Mouse (Mus musculus): ENCODE measurements around the gene Nudt9.

- TF ChIP-seq USF1 (IDR thresholded peaks at IDR 0.05; ENCODE audit: low read depth, low read length), result no peak
- TF ChIP-seq ZNF384 (IDR thresholded peaks at IDR 0.05; ENCODE audit: low read depth, low read length), result no peak
- TF ChIP-seq TBP (conservative IDR thresholded peaks at IDR 0.05; ENCODE audit: low read depth, low read length), result no peak
- no peak for TF ChIP-seq CTCF (conservative IDR thresholded peaks at IDR 0.05 in 1 of 2, IDR thresholded peaks at IDR 0.05 in 1 of 2; ENCODE audit: low read depth in 2 of 2, low read length in 2 of 2)
- no peak for TF ChIP-seq MEF2A (IDR thresholded peaks at IDR 0.05; ENCODE audit: borderline replicate concordance, low read depth, low read length)
- no peak for TF ChIP-seq PAX5 (IDR thresholded peaks at IDR 0.05; ENCODE audit: low read length)
Measured at GRCm38 (mm10) chr5:104003955-104004354, 42.2 kb upstream of the Nudt9 start.
